Mouse (Mus musculus) cortical plate, adult 2 months (tissue): Measurements from ENCODE around the gene Ak8.

Experiments
- CTCF ChIP-seq: fragments of 200-500 bp; IDR thresholded peaks from 2 replicates; pipeline ENCODE4 v1.5.1; 2011; ENCODE audit warnings: mild to moderate bottlenecking, control low read depth, low read length; ENCODE audit not compliant: insufficient read depth; ENCODE audit errors: extremely low read depth
- POLR2A ChIP-seq: fragments of 200-500 bp; IDR thresholded peaks from 2 replicates; pipeline ENCODE4 v1.6.1; 2011; ENCODE audit warnings: mild to moderate bottlenecking, low read length, control low read depth; ENCODE audit not compliant: insufficient read depth; ENCODE audit errors: extremely low read depth

DNA sequence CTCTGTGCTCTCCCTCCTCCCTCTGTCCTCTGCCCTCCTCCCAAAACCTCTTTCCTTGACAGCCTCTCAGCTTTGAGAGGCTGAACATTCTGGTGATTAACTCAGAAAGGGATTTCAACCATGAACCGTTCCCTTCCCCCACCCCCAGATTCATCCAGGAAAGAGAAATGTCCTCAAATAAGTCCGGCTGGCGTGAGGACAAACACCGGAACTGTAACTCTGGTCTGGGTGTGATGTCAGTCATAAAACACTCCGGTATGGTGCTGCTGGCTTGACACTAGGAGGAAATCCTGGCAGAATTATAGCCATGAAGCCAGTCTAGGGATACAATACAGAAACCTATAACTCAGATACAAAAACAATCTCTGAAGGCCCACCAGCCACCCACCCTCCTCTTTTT, 70.7 kb downstream of the Ak8 start:
- TF ChIP-seq POLR2A (no peak), CTCF (no peak)
